Mouse (Mus musculus): ENCODE measurements around the gene Prkar1b. TPM values are rescaled to one million over a fixed set of nuclear protein-coding genes. Genes with fewer than 3 reads are reported as not detected.

Prkar1b gene
- polyA plus RNA-seq, 1 experiment from 2014 or later: 193 TPM

GRCm38 (mm10) chr5:138973480-138973879, 176.3 kb downstream of the Prkar1b start:
- no peak overlapping the region for H3K4me2 ChIP-seq (replicated peaks)
- peaks cover 7% of the 10 kb centered on the region for H3K4me1 ChIP-seq
- H3K27me3 ChIP-seq: no peaks in the 10 kb centered on the region
- H3K9me3 ChIP-seq: no peaks in the 10 kb centered on the region
- no peak overlapping the region for H3K4me3 ChIP-seq
- H3K9ac ChIP-seq (replicated peaks): no peak overlapping the region
- no peak for ATAC-seq (replicated peaks)
- WGBS: 88% methylated on average over 6 of the region's 6 CpGs
- no peak overlapping the region for H3K27ac ChIP-seq (replicated peaks)
- H3K36me3 ChIP-seq: no peaks in the 10 kb centered on the region

GRCm38 (mm10) chr5:138971405-138971804, 178.4 kb downstream of the Prkar1b start:
- Histone ChIP-seq H3K9me3 (no peaks in the 10 kb centered on the region), H3K9ac (replicated peaks) (no peak overlapping the region), H3K4me1 (peaks cover 8% of the 10 kb centered on the region), H3K4me2 (replicated peaks) (no peak overlapping the region), H3K27ac (replicated peaks) (no peak overlapping the region), H3K27me3 (no peaks in the 10 kb centered on the region), H3K36me3 (no peaks in the 10 kb centered on the region), H3K4me3 (no peak overlapping the region)
- 84% methylated on average over 9 of the region's 9 CpGs for WGBS
- ATAC-seq (replicated peaks): no peak

GRCm38 (mm10) chr5:138970056-138970490, 179.7 kb downstream of the Prkar1b start:
- H3K4me2 ChIP-seq (replicated peaks): no peak overlapping the region
- no peaks in the 10 kb centered on the region for H3K27me3 ChIP-seq
- 41% methylated on average over 7 of the region's 7 CpGs for WGBS
- no peak overlapping the region for H3K9ac ChIP-seq (replicated peaks)
- no peaks in the 10 kb centered on the region for H3K36me3 ChIP-seq
- no peak overlapping the region for H3K4me3 ChIP-seq
- H3K9me3 ChIP-seq: no peaks in the 10 kb centered on the region
- H3K27ac ChIP-seq (replicated peaks): no peak overlapping the region
- ATAC-seq (replicated peaks): no peak
- H3K4me1 ChIP-seq: peaks cover 19% of the 10 kb centered on the region

Other genes starting within 250 kb of the Prkar1b start
- 13.9 and 17.5 TPM in 2 replicates for gene Pdgfa, start 152.6 kb downstream of the Prkar1b start, polyA plus RNA-seq (2015; fragmentation: Nextera tagmentation; extraction: Ambion mirVana)
- gene Dnaaf5, start 222 bp upstream of the Prkar1b start, polyA plus RNA-seq (2015; fragmentation: Nextera tagmentation; extraction: Ambion mirVana): 3.2 and 3.9 TPM in 2 replicates
- 51.5 and 54.3 TPM in 2 replicates for gene Sun1, start 50.6 kb upstream of the Prkar1b start, polyA plus RNA-seq (2015; fragmentation: Nextera tagmentation; extraction: Ambion mirVana)
- gene Get4, start 102.3 kb upstream of the Prkar1b start, polyA plus RNA-seq (2015; fragmentation: Nextera tagmentation; extraction: Ambion mirVana): 127 and 133 TPM in 2 replicates
- gene Adap1, start 175.6 kb upstream of the Prkar1b start, polyA plus RNA-seq (2015; fragmentation: Nextera tagmentation; extraction: Ambion mirVana): 37.0 and 38.7 TPM in 2 replicates
- 104 and 113 TPM in 2 replicates for gene Cox19, start 201.4 kb upstream of the Prkar1b start, polyA plus RNA-seq (2015; fragmentation: Nextera tagmentation; extraction: Ambion mirVana)
- not detected in 2 replicates for gene Cyp2w1, start 202.6 kb upstream of the Prkar1b start, polyA plus RNA-seq (2015; fragmentation: Nextera tagmentation; extraction: Ambion mirVana)
- 1.3 and 1.5 TPM in 2 replicates for gene Gpr146, start 227.7 kb upstream of the Prkar1b start, polyA plus RNA-seq (2015; fragmentation: Nextera tagmentation; extraction: Ambion mirVana)